Mouse (Mus musculus): ENCODE measurements around the gene Gm20388.

DNA sequence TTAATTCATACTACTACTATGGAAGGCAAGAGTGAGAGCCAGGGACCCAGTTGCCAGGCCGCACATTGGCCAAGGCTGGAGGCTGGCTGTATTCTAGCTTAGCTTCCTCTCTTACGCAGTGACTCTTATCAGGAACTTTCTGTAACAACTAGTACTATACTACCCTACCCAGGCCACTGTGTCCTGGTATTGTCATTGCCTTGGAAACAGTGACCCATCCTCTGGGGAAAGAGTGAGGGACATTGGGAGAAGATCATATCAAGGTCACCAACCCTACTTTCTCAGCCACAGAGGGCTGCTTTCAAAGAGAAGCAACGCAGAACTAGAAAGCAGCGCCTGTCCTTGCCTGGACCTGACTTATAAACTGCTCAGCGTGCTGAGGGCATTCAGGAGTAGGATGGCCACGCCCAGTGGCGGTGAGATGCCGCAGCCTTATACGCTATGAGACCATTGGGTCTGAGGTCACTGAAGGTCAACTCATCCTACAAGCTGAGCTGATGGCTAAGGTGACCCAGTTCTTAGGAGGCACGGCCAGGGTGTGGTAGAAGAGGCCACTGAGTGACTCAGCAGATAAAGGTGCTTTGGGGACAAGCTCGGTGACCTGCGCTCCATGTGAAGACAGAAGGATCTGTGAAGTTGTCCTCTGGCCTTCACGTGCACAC, 417.9 kb downstream of the Gm20388 start:
- TF ChIP-seq CTCF (IDR thresholded peaks at IDR 0.05; ENCODE audit: control insufficient read depth, insufficient read depth, low read length) (no peak), POLR2A (IDR thresholded peaks at IDR 0.05; ENCODE audit: borderline replicate concordance, control insufficient read depth, low read depth, low read length) (no peak)

All from bone marrow, adult 2 months (tissue).